Mouse (Mus musculus) left cerebral cortex, adult 18-20 months (tissue): ENCODE measurements around the gene Adnp. TPM values are rescaled to one million over a fixed set of nuclear protein-coding genes. Genes with fewer than 3 reads are reported as not detected.

Experiments used
- DNase-seq, 2 experiments: peaks; one replicate each; pipeline ENCODE4 v3.0.0; 2021 to 2022; ENCODE audit warnings: low spot score in 2 of 2, mixed read lengths in 1 of 2
- total RNA-seq, 2 experiments: library from RNA; stranded (reverse); gene quantifications; 2 replicates each; pipeline ENCODE4 v1.2.3; 2021

The Adnp gene
- total RNA-seq, 2 experiments from 2014 or later: 73.0 to 78.9 TPM

GRCm38 (mm10) chr2:168207883-168208282 is 971 bp upstream of the Adnp start:
- no peak for DNase-seq

GRCm38 (mm10) chr2:168205681-168206631 is 956 bp downstream of the Adnp start:
- DNase-seq: peak; percentile 14 to 29

GRCm38 (mm10) chr2:168205265-168205664 is 1.6 kb downstream of the Adnp start:
- DNase-seq: peak; percentile 91 to 92

- no peak for DNase-seq
Observed at GRCm38 (mm10) chr2:168204476-168204999, 2.4 kb downstream of the Adnp start.

GRCm38 (mm10) chr2:168200014-168200691 is 6.8 kb downstream of the Adnp start:
- DNase-seq: no peak

GRCm38 (mm10) chr2:168199476-168199875 is 7.4 kb downstream of the Adnp start:
- DNase-seq: no peak

GRCm38 (mm10) chr2:168198421-168198820 is 8.5 kb downstream of the Adnp start:
- DNase-seq: no peak

- DNase-seq: no peak
Observed at GRCm38 (mm10) chr2:168195721-168196120, 11.2 kb downstream of the Adnp start.

- DNase-seq: no peak
Observed at GRCm38 (mm10) chr2:168193685-168194084, 13.2 kb downstream of the Adnp start.

- DNase-seq: no peak
Observed at GRCm38 (mm10) chr2:168191856-168192255, 15.1 kb downstream of the Adnp start.

- DNase-seq: no peak
Observed at GRCm38 (mm10) chr2:168175946-168176345, 31.0 kb downstream of the Adnp start.

- no peak for DNase-seq
Observed at GRCm38 (mm10) chr2:168170167-168170685, 36.7 kb downstream of the Adnp start.

GRCm38 (mm10) chr2:168169800-168170113 is 37.2 kb downstream of the Adnp start:
- DNase-seq: no peak

GRCm38 (mm10) chr2:168168892-168169799 is 37.8 kb downstream of the Adnp start:
- DNase-seq: no peak

GRCm38 (mm10) chr2:168167781-168168180 is 39.1 kb downstream of the Adnp start:
- no peak for DNase-seq

GRCm38 (mm10) chr2:168166750-168167460 is 40.0 kb downstream of the Adnp start:
- no peak for DNase-seq

GRCm38 (mm10) chr2:168161978-168162377 is 44.9 kb downstream of the Adnp start:
- DNase-seq: no peak

- no peak for DNase-seq
Observed at GRCm38 (mm10) chr2:168161514-168161971, 45.4 kb downstream of the Adnp start.

- no peak for DNase-seq
Observed at GRCm38 (mm10) chr2:168160370-168160930, 46.5 kb downstream of the Adnp start.
